Mouse (Mus musculus): ENCODE data around the gene 6030498E09Rik.

6030498E09Rik gene

DNA sequence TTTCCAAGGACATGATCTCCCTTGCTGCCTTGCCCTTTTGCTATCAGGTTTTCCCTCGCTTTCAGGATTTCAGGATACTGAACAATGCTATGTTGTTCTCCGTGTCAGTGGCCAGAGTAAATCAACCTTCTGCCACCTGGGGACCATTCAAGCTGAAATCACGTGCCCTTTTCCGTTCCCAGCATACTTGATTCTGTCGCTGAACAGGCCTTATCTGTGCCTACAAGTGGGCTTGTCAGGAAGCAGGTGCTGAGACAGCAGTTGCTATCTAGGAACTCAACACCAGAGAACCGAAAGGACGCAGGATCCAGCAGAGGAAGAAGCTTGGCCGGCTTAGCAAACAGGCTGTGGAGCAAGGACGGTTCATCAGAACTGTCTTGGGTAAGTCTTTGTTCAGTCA, at the start of gene 6030498E09Rik:
6030498E09Rik (plus strand) TSS at position 194 of the 400 bp plus-strand sequence.
- DNase-seq (ENCODE audit: low spot score in 2 of 2), result no peak

DNA sequence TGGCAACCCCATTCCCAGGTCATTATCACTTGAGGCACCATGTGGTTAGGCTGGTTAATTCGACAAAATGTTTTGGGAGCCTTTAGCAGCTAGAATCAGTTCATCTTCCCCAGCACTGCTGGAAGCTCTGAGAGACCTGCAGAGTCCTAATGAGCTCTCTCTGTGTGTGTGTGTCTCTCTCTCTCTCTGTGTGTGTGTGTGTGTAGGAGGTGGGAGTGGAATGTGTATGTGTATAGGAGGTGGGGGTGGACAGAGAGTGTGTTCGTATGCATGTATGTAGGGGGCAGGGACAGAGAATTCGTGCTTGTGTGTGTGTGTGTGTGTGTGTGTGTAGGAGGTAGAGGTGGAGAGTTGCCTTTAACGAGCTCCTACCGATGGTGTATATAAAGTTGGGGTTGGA, 42.4 kb upstream of the 6030498E09Rik start:
- no peak for DNase-seq (ENCODE audit: low spot score in 2 of 2)

DNA sequence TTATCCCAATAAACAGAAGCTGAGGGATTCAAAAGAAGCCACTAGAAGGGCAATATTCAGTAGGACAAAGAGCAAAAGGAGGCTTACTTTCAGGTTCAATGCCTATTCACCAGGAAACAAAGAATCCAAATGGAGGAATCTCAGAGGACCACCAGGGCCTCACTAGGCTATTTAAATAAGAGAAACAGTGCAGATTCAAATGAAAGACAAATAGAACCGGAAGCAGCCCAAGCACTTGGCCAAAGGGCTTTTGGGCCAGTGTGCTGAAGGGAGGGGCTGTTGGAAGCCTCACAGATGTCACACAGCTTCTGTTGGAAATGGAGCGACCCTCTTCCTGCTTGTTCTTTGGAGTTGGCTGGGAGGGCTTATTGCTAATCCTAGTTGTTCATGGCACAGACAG, 41.8 kb upstream of the 6030498E09Rik start:
- no peak for DNase-seq (ENCODE audit: low spot score in 2 of 2)

DNA sequence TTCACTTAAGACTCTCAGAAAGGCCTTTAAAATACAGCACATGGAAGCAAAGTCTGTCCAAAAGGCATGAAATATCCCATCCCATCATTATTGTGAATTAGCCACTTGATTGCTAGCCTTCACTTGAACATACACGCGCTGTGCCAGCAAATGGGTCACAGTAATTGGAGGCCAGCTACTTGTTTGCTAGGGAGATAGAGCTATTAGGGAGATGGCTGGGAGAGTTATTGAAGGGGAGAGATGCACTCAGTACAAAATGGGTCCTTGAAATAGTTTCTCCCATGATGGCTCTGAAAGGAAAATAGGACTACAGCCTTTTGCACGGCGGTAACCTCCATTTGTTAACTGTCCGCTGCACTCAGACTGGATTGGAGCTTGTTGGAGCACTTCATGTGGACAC, 38.8 kb upstream of the 6030498E09Rik start:
- DNase-seq (ENCODE audit: low spot score in 2 of 2), result no peak

DNA sequence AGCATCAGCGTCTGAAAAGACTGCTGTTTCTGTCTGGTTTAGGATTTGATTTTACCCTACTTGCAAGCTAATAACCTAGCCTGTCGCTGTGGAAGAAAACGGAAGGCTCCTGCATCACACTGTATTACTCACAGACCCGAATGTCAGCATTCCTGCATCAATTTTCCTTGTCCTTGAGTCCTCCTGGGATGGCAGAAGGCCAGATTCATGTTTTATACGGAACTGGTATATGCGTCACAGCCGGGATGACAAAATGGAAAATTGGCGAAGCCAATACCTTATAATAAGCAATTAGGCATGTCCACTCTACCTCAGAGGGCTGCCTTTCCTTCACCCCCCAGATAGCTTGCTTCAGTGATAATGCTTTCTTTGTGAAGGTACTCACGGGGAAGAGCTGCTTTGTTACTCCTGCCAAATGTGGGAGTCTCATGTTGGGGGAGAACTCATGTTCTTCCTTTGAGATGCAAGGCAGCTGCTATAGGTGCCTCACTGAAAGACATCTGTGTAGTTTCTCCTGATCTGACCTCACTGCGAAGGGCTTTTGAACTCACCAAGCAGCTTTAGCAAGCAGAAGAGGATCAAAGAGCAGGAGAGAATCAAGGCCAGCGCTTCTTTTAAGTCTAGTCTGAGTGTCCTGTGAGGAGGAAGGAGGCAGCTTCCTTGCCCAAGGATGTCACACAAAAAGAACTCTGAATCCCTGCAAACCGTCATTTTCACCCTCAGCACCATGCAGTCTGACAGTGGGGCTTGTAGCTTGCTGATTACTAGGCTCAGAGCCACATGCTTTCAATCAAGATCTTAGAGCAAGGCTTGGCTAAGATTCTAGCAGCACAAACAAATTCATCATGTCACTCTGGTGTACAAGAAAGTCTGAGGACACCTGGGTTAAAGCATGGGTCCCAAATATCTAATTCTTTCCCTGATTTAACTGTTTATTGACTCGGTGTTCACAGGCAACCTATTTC, 37.3 kb upstream of the 6030498E09Rik start:
- DNase-seq (ENCODE audit: low spot score in 2 of 2), result no peak

DNA sequence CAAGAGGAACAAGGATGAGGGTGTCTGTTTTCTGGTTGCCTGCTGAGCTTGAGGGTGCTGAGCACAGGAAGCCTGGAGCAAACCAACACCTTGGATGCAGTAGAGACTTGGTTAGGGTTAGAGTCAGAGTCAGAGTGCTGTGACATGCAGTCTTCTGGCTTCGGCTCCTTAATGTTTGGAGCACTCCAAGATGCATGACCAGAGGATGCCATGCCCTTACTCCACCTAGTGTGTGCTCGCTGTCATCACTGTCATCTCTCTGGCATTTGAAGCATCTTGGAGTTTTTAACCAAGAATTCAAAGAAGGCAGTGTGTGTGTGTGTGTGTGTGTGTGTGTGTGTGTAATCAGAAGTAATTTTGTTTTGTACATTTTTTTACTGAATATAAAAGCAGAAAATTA, 1.0 kb upstream of the 6030498E09Rik start:
- no peak for DNase-seq (ENCODE audit: low spot score in 2 of 2)

DNA sequence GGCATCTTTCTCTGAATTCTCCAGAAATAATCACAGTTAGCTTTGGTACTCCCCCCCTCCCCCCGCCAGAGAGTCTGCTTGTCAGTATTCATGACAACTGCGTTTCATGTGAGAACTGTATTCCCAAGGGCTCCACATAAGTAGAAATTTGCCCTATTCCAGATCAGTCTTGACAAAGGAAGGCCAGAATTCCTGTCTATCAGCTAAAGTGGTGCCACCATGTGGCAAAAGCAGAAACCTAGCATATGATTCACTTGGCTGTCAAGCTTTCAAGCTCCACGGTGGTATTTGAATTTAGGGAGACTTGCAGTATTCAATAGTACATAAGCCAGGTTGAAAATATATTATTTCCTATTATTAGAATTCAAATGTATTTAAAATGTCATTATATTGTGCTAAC, 585 bp upstream of the 6030498E09Rik start:
- DNase-seq (ENCODE audit: low spot score in 2 of 2), result no peak

DNA sequence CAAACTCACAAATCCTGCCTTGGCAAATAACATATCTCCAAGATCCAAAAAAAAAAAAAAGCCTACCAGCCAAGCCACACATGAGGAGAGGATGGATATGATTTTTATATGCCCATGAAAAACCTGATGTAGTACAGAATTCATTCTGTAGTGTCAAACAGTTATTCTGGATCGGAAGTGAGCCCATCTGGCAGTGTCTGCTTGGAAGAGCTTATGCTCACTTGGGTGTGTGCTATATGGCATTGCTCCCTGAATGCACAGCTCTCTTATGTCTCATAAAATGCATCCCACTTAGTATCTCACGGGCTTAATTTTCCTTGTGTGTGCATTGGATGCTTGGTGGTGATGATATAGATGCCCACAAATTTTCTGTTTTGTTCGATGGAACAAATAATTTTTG, 21.9 kb downstream of the 6030498E09Rik start:
- DNase-seq (ENCODE audit: low spot score in 2 of 2), result no peak

DNA sequence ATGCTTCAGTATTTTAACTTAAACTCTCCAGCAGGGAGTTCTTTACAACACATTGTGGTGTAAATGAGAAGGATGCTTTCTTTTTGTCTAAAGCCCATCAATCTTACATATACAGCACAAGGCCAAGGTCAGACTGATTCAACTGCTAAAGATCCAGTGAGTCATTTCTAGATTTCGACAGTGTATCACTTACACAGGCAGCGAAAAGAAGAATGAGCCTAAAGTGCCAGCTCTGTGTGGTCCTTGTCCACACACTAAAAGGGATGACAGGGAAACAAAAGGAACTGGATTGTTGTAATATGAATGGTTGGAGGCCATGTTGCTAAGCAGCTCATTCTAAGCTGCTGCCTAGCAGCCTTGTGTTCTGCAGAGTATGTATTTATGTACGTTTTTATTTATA, 41.5 kb downstream of the 6030498E09Rik start:
- DNase-seq (ENCODE audit: low spot score in 2 of 2), result no peak

DNA sequence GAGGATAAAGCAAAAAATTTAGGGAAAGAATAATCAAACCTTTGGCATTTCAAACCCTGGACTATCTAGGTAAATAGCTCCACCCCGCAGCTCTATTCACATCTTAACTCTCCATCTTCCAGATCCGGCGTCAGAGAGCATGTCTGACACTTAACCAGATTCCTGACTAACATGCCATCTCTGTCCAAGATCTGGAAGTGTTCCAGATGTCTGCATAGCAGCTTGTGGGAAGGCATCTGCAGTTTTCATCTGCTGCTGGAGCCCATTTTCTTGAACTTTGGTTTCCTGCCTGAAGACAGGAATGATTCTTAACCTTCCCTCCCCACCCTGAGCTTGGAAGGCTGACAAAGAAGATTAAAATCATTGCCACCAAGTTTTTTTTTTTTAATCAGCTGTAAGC, 44.4 kb downstream of the 6030498E09Rik start:
- no peak for DNase-seq (ENCODE audit: low spot score in 2 of 2)

DNA sequence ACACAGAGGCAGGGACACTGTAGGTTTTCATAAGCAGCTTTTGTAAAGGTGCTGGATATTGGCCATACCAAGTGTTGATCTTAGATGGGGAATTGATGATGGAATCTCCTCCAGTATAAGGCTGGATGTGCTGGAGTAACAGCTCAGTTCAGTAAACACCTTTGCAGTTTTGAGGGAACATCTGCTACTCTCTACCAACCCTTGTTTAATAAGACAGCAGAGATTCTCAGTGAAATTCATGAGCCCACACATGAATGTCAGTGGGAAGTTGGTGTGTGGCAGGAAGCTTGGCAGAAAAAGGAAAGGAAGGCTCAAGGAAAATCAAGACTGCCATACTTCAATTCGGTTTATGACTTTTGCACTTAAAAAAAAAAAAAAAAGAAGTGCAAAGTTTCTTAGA, 186.1 kb downstream of the 6030498E09Rik start:
- DNase-seq (ENCODE audit: low spot score in 2 of 2), result no peak

DNA sequence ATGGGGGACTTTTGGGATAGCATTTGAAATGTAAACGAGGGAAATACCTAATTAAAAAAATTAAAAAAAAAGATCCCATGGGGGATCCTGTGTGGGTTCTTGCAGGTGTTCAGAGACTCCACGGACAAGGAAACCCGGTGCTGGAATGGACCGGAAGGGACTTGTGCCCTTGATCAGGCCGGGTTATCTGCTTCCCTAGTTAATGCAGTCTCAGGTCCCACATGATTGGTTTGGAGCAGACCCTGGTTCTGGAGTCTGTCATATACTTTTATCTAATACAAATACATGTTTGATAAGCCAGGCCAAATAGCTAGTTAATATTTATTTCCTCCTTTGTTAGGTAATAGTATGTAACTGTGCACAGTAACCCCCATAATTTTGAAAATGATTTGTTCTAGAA, 223.8 kb downstream of the 6030498E09Rik start:
- no peak for DNase-seq (ENCODE audit: low spot score in 2 of 2)
